Mouse (Mus musculus): Measurements from ENCODE around the gene Ccn1.

The Ccn1 gene

DNA sequence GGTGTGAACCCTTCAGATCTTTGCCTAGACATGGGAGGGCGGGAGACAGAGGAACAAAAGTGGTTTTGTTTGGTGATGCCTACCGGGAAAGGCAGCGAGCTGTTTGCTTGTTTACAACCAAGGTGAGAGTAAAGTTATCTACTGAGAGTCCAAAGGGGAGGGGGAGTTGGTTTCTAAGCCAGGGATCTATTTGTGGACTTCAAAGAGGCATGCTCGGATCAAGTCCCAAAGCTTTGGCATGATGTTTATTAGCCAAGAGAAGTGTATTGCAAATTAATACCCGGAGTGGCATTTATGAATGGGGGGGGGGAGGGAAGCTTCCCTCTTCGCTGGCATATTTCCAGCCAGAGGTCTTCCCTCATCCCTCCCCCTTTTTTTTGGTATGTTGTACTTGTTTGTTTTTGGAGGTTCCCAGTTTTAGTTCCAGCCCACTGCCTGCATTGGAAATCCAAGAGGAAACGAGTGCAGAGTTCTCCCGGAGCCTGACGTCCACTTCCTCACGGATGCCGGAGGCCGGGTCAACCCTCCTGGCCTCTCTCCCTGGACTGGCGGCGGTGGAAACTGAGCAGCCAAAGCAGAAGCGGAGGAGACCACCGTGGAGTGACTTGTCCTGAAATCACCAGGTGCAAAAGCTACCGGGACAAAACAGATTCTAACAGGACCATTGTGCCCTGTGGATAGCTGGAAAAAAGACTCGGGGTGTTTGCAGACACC is 674 bp upstream of the Ccn1 start:
- no peak for DNase-seq

DNA sequence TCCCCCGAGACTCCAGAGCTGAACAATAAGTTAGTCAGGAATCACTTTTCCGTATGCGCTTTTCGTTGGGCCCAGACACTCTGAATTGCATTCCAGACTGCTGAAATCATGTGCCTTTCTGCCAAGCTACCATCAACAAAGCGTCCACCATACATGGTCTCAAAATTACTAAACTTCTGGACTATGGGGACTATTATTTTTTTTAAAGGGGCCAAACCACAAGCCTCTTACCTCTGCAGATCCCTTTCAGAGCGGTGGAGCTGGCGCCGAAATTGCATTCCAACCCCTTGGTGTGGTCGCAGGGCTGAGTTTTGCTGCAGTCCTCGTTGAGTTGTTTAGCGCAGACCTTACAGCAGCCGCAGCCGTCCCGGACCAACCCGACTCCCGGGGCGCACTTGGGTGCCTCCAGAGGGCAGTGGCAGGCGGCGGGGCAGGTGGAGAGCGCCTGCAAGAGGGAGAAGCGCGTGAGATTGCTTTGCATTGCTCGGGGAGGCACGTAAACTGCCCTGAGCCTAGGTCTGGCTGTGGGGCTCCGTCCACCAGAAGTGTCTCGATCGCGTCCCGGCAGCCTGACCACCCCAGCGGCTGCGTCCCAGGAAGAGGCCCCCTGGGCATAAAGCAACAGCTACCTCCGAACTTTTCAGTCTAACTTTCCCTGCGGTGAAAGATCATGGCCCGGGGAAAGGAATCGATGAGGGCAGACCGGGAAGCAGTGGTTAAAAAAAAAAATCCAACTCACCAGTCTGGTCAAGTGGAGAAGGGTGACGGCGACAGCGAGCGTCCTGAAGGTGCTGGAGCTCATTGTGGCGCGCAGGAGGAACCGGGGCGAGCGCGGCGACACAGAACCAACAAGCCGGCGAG is 560 bp downstream of the Ccn1 start:
- peak; percentile 45 for DNase-seq

DNA sequence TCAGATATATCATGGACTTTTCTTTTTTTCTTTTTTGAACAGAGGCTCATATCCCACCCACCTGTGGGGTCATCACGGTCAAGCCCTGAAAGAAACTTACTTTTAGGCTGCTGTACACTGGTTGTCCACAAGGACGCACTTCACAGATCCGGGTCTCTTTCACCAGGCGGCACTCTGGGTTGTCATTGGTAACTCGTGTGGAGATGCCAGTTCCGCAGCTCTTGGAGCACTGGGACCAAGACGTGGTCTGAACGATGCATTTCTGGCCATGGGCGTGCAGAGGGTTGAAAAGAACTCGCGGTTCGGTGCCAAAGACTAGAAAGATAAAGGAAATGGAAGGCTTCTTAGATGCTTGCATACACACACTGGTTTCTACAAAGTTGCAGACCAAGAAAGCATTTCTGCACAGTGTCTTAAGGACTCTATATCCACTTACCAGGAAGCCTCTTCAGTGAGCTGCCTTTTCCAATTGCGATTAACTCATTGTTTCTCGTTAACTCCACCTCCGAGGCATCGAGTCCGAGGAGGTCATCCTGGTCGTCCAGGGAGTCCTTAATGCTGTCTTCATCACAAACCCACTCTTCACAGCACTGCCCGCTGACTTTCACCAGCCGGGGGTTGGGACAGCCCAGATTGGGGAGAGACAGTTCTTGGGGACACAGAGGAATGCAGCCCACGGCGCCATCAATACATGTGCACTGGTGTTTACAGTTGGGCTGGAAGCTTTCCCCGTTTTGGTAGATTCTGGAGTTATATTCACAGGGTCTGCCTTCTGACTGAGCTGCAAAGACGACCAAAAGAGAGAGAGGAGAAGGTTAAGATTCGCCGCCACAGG is 1.5 kb downstream of the Ccn1 start:
- DNase-seq: no peak

DNA sequence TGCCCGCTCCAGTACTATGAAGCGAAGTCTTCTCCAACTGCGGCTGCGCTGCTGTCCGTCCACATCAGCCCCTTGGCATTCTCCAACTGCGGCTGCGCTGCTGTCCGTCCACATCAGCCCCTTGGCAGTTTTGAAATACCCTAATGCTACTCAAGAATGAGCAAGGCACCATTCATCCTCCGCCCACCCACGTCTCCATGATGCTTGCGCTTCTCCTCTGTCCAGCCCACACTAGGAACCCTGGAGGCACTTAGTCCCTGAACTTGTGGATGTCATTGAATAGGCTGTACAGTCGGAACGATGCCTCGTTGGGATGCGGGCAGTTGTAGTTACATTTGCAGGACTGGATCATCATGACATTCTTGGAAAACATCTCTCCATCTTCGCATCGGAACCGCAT is 2.4 kb downstream of the Ccn1 start:
- DNase-seq: no peak

DNA sequence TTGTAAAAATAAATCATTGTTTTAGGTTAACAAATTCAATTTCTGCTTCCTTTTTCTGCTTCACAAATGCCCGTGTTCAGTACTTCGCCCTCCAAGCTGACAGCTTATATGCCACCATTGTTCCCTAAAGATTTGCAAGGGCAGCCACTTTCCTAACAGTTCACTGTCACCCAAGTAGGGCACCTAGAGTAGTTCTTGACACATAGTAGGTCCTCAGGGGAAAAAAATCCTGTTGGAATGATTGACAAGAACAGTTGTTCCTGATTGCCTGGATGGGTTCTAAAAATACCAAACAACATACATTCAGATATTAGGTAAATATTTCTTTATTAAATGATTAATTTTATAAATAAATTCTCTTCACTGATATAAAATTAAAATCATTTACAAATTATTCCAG is 3.1 kb downstream of the Ccn1 start:
- no peak for DNase-seq

DNA sequence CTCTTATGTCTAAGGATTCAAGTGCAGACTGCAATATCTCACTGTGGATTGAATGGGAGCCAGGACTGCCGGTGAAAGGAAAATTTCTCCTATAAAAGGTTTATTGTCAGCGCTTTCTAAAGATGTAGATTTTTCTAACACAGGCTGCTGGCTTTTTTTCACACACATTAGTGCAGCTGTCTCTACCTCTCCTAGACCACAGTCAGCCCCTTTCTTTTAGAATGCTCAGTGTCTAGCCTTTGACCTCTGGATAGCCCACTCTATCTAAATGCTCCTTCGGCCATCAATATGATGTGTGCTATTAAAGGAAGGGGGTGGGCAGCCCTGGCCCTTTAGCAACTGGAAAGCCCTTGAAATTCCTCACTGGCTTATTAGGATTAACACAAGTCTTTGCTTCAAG is 3.8 kb downstream of the Ccn1 start:
- no peak for DNase-seq

DNA sequence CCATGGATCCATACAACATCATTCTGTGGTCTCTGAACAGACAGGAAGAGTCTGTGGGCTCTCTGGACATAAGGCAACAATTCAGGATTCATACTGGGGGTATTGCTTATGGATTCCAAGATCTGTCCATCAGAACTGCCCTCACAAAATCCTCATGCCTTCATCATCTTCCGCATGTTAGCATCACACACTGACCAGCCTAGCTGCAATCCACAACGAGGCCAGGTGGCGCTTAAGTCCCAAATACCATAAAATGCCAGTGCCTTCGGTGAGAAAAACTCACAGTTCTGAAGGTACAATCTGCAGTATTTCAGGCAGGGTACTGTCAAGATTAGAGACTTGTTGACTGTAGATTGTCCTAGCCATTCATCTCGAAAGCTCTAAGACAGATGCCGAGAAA is 4.3 kb downstream of the Ccn1 start:
- DNase-seq: no peak

DNA sequence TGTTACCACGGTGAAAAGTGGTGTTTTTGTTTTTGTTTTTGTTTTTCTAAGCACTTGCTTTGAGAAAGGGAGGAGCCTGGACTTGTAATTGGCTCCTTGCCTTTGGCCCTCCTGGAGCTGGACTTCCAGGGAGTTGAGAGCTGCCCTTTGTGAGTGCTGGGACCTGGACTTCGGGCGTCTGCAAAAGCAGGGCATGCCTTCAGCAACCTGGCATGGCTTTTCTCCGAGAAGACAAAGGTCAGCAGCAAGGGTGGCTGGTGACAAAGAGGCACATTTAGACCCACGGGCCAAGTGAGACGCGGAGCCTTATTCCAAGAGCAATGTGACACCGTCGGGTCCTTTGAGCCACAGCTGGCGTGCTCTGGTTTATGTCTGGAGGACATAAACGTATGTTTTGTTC is 6.9 kb downstream of the Ccn1 start:
- DNase-seq: no peak

DNA sequence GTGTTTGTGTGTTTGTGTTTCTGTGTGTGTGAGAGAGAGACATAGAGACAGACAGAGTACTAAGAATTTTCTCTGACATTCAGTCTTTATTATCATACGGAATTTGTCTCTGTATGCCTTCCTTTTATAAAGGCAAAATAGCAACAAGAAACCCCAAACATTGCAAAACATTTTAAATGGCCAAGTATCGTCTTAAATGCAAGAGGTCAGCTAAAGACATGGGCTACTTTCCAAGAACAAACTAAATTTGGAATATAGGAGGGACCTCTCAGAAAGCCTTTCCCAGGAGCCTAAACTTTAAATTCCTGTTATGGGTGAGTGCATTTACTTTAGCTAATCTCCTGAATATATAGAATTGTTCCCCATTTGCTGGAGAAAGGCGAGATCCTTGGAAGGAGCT is 7.9 kb downstream of the Ccn1 start:
- DNase-seq: no peak

DNA sequence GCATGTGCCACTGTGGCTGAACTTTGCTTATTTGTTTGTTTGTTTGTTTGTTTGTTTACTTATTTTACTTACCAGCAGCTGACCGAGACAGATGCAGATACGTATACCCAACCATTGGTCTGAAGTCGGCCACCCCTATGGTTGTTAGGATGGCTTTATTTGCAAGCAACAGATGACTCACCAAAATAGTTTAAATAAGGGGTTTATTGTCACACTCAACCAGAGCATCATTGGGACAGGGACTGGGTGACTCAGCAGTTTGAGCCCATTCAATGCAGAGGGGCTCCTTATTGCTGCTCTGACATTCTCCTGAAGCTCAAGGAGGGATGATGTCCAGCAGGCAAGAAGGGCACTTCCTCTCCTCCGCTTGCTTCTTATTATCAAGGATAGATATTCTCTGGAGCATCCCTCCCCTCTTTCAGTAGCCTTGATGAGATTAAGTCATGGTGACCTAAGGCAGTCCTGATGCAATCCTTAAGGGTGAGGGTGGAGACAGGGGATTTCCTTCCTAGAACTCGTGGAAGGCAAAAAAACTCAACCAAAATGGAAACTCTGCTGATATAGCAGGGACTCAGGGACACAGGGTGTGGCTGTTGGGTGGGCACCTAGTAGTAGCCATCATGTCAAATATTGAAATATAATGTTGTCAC is 8.6 kb downstream of the Ccn1 start:
- no peak for DNase-seq

DNA sequence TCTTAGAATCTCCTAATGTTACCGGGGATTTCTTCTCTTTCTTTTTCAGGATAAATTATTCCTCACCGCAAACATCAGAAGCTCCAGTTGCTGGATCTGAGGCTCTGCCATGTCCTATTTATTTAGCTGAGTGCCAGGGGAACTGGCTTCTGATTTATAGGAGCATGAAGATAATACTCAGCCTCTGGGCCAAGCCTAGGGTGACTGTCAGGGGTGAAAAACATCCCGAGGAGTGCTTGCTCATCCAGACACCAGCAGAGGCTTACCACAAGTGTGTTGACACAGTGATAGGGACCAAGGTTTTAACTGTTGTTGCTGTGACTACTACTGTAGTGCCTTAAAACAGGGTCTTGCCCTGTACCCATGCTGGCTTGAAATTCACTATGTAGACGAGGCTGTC is 9.2 kb downstream of the Ccn1 start:
- DNase-seq: no peak

DNA sequence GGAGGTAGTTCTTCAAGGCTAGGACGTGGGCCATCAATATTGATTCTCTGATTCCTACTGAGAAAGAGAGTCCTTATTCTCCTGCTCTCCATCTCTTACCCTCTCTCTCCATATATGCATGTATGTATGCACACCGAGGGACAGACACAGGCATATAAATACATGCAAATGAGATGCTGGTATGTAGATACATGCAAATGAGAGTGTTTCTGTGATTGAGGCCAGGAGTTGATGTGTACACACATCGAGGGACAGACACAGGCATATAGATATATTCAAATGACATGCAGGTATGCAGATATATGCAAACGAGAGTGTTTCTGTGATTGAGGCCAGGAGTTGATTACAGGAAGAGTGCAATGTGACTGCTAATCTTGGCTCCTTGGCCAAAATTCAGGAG is 9.6 kb downstream of the Ccn1 start:
- no peak for DNase-seq

DNA sequence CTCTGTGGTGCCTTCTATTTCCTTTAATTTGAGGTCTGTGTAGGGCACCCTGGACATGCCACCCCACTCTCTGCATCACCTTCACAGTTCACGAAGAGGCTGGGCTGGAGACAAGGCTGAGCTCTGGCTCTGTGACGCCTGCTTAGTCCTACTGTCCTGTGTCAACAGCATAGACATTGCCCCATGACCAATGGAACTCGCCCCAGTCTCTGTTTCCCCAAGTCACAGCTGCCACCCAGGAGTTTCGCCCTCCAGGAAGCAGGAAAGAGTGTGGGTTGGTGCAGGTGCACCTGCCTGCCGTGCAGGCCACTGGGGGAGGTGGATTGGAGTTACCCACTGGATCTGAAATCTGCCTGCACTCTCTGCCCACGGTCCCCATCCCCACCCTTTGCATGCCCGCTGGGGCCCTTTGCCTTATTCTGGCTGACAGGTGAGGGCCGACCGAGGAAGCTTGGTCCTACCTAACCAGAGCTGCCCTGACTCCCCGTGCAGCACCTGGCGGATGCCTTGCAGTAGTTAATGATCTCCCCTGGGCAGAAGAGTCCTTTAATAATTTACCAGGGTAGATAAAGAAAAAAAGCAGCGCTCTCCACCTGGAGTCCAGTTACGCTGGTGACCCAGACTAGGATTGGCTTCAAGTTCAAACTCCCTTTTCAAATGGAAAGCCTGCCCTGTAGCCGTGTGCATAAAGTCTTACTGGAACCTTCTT is 15.6 kb downstream of the Ccn1 start:
- DNase-seq: no peak

DNA sequence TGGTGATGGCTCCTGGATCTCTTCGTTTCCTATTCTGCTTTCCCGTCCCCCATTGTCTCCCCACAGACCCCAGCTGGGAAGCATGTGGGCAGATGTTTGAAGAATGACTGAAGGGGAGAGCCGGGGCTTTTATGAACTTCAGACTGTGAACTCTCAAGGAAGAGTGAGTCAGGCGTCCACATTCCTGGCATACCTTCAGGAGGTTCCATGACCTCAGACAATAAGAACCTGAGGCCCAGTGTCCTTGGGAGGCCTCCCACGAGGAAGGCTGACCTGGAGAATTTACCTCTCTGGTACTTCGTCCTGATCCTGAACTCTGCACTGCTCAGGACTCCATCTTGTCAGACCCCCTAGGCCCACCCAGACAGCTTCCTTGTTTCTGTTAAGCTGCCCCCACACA is 16.9 kb downstream of the Ccn1 start:
- DNase-seq: no peak

DNA sequence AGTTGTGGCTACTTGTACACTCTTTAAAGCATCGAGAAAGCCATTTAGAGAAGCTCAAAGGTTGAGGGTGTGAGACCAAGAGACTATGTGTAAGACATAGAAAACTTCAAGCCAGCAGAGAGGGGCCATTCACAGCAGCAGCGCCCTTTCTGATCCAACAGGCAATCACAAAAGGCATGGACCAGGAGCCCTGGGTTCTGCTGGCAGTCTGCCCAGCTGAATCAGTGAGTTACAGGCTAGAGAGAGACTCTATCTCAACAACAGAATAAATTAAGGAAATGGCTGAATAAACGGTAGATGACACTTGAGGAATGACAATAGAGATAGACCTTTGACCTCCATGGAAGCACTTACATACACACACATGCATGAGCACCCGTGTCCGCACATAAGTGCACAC is 21.1 kb downstream of the Ccn1 start:
- no peak for DNase-seq

DNA sequence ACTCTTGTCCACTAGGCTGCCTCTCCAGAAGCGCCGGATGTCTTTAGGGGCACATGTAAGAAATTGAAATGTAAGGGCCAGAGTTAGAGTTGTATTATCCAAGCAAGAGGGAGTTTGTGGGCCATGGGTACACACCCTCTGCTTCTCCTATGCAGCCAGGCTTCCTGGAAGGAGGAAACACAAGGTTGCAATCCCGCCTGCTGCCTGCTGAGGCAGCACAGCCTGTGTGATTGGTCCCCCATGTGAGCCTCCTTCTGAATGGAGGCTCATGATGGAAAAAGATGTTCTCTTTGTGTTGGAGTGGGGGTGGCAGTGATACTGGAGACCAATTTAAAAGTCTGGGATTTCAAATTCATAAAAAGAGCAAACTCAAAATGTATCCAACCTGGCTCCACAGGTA is 22.0 kb downstream of the Ccn1 start:
- DNase-seq: no peak

DNA sequence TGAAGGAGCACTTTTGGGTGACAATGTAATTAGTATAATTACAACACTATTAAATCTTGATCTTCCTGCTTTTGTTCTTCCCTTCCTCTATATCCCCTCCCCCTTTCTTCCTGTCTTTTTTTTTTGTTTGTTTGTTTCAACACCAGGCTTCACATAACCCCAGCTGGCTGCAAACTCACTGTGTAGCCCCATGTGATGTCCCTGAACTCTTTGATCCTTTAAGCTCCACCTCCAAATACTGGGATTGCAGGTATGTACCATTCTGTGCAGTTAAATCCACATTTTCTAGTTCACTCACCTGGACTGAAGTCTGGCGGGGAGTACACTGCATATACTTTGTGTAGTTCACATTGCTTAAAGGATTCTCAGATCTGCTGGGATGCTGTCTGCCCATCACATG is 23.7 kb downstream of the Ccn1 start:
- no peak for DNase-seq

DNA sequence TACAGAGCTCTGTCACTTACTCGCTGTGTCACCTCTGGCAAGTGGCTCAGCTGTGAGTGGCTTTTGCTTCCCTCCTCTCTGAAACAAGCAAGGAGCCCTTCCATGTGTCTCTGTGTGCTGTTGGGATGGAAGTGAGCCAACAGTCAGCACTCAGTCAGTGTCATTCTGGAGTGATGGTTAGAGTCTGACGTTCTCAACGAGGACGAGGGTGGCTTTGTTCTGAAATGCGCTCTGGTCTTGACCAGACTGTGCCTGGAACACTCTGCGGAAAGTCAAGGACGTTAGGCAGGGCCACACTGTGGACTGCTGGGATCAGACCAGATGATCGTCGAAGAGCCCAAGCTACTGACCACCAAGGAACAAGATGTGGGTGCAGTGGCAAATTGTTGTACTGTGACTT is 24.2 kb downstream of the Ccn1 start:
- DNase-seq: no peak

DNA sequence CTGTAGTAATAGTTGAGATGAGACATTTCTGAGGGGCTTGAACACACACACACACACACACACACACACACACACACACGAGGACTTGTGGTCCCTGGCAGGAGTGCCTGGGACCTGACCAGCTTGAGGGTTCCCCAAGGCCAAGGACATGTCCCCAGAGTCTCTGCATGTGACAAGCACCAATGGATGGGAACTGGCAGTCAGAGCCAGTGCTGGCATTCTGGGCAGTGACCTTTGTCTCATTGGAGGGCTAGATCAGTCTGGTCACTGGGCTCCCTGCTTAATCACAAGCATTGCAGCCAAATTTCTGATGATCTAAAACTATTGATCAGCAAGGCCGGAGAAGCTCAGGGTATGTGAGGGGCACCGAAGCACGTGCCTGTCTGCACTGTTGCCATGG is 25.0 kb downstream of the Ccn1 start:
- no peak for DNase-seq

DNA sequence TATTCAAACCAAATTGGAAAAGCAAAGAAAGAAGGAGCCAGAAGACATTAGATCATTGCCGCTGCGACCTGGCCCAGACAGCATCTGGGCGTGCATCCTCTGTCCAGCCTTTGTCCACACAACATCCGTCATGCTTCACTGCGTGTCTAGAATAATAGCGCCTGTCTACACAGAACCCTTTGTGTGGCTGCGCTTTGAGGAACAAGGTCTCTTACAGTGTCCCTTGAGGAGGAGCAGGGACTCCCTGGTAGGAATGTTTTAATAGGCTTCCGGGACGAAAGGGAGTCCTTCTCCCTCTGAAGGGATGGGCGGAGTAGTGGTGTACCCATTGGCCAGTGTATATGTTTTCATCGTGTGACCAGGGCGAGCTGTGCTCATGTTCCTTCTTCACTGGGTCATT is 26.7 kb downstream of the Ccn1 start:
- DNase-seq: no peak

DNA sequence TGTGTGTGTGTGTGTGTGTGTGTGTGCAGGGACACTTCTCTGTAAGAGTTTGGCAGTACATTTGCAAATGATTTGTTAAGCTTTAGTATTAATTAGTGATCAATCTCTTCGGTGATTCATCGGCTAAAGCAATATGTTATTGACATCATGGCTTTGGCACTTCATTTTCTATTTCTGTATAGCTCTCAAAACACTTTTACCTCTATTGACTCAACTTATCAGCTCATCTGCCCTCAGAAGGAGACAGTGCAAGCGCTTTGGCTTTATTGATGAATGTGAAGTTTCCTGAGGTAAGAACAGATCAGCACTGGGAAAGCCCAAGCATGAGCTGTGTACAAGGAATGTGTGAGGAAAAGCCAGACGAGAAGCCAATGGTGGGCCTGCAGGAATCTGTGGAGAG is 28.6 kb downstream of the Ccn1 start:
- no peak for DNase-seq

DNA sequence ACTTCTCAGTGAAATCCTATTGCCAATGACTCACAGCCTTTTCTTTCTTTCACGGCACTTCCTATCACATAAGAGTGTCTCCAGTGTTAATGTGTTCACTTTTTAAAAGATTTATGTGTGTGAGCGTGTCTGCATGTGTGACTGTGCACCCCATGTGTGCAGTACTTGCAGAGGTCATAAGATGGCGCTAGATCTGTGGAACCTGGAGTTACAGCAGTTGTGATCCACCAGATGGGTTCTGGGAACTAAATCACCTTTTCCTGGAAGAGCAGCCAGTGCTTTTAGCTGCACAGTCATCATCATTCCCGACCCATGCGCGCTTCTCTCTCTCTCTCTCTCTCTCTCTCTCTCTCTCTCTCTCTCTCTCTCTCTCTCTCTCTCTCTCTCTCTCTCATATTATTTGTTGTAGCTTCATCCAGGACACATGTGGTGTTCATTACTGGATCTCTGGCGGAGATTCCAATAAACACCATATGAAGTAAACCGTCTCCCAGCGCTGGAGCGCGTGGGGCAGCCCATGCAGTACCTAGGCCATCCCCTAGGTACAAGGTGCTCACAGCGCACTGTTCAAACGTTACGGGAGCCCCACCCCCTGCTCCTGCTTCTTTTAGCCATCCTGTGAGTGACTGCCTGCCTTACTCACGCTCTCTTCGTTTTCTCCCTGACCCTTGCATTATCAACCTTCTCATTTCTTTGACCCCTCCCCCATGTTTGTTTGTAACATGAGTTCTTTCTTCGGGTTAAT is 30.0 kb downstream of the Ccn1 start:
- no peak for DNase-seq

Data from right cerebral cortex, postnatal 25 days (tissue).